9 mouse cellular contexts compared by ENCODE assay signal in the genomic region with DNA sequence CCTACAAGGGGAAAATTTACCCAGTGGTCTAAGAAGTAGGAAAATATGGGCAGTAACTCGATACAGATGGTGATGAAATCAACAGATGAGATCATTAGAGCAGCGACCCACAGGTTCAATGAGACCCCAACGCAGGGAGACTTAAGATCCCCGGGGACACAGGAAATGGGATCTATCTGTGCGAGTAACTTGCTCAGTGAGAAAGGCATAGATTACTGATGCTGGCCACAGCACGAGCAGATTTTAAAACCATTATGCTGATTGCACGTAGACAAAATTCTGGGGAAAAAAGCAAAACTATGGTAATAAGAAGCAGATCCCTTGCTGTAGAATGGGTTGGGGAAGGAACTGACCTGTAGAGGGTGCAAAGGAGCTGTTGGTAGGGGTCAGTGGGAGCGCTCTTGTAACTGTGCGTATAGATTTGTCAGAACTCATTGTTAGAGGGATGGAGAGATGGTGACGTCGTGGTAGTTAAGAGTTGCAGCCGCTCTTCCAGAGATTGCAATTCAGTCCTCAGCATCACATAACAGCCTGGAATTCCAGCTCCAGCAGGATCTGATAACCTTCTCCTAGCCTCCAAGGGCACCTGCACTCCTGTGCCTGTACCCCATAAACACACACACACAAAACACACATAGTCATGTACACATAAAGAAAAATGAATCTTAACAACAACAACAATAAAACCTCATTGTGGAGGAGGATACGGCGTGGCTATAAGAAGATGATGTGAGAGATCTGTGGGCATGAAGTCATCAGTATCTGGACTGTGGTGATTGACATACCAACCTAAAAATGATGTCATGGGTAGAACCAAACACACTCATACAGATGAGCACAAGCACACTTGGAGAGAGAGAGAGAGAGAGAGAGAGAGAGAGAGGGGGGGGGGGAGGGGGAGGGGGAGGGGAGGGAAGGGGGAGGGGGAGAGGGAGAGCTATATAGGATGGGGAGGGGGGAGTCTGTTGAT.
DNase-seq lines count a peak whose midpoint lies in the region; ATAC-seq and TF ChIP-seq lines count a peak whose summit lies in the region.
"Had no signal": no experiment of that assay in that cellular context is flagged by ENCODE, and none has a peak within 500 bp of the region (broad histone marks: within the 10 kb centered on the region; RNA-seq: fewer than 3 reads in every experiment).

No protein-coding gene starts in this region.

- H3K27me3 ChIP-seq in MEL (ENCODE audit: control insufficient read depth in 1 of 2, insufficient read depth in 2 of 2, low read length in 2 of 2), result peaks cover 2 to 5% of the 10 kb centered on the region in 2 experiments; a peak in 2 of 4 replicates
- H3K27me3 ChIP-seq in forebrain, embryonic 12.5 days, result peaks cover 9% of the 10 kb centered on the region; the same call in 1 of the 2 replicates
- 0 out of 2 replicates have a peak, but pooled peaks cover 3% of the 10 kb centered on the region for H3K27me3 ChIP-seq in limb, embryonic 13.5 days
- H3K27me3 ChIP-seq in stomach, embryonic 16.5 days (ENCODE audit: control insufficient read depth, insufficient read depth, low read length), result no peaks in the 10 kb centered on the region
- H3K27me3 ChIP-seq: heart, embryonic 13.5 days had no signal

- no peak overlapping the region for H3K4me2 ChIP-seq in forebrain, embryonic 12.5 days
- peak overlapping the region; percentile 37 for H3K4me2 ChIP-seq in limb, embryonic 13.5 days (replicated peaks)
- no peak overlapping the region for H3K4me2 ChIP-seq in stomach, embryonic 16.5 days (ENCODE audit: low read depth, low read length)
- H3K4me2 ChIP-seq: heart, embryonic 13.5 days had no signal

- H3K36me3 ChIP-seq in MEL (ENCODE audit: control insufficient read depth in 1 of 2, insufficient read depth in 2 of 2, low read length in 2 of 2), result no peaks in the 10 kb centered on the region
- H3K36me3 ChIP-seq in forebrain, embryonic 12.5 days (replicated peaks), result no peaks in the 10 kb centered on the region
- no peaks in the 10 kb centered on the region for H3K36me3 ChIP-seq in limb, embryonic 13.5 days
- no peaks in the 10 kb centered on the region for H3K36me3 ChIP-seq in stomach, embryonic 16.5 days (ENCODE audit: control insufficient read depth, insufficient read depth, low read length)
- H3K36me3 ChIP-seq: heart, embryonic 13.5 days had no signal

- TF ChIP-seq RAD21 in MEL (IDR thresholded peaks at IDR 0.05; ENCODE audit: low read depth, low read length), result peak; percentile 13

- no peak for ATAC-seq in cerebellum, adult (ENCODE audit: insufficient number of reproducible peaks, low FRiP score, low TSS enrichment)
- peak; percentile 74 for ATAC-seq in forebrain, embryonic 12.5 days (ENCODE audit: low FRiP score)
- peak; percentile 77 for ATAC-seq in limb, embryonic 13.5 days (ENCODE audit: low FRiP score, low read depth)
- ATAC-seq in stomach, embryonic 16.5 days (ENCODE audit: insufficient read depth, low FRiP score), result peak; percentile 59; the same call in 1 of the 2 replicates

- H3K9ac ChIP-seq in MEL (ENCODE audit: control insufficient read depth, low read depth, low read length, poor library complexity, severe bottlenecking), result no peak overlapping the region
- no peak overlapping the region for H3K9ac ChIP-seq in forebrain, embryonic 12.5 days
- no peak overlapping the region for H3K9ac ChIP-seq in limb, embryonic 13.5 days
- H3K9ac ChIP-seq in stomach, embryonic 16.5 days (ENCODE audit: low read length), result no peak overlapping the region
- H3K9ac ChIP-seq: heart, embryonic 13.5 days had no signal

- no peak overlapping the region for H3K4me3 ChIP-seq in MEL (ENCODE audit: control insufficient read depth in 1 of 2, insufficient read depth in 1 of 2, low read depth in 2 of 2, low read length in 2 of 2)
- H3K4me3 ChIP-seq in forebrain, embryonic 12.5 days (replicated peaks), result no peak overlapping the region
- no peak overlapping the region for H3K4me3 ChIP-seq in limb, embryonic 13.5 days
- no peak overlapping the region for H3K4me3 ChIP-seq in stomach, embryonic 16.5 days (replicated peaks; ENCODE audit: low read length)
- H3K4me3 ChIP-seq: heart, embryonic 13.5 days had no signal

- TF ChIP-seq POLR2A in MEL (IDR thresholded peaks at IDR 0.05; ENCODE audit: control insufficient read depth in 1 of 2, insufficient read depth in 1 of 2, low read depth in 1 of 2, low read length in 2 of 2, poor library complexity in 1 of 2), result no peak

- H3K9me3 ChIP-seq in MEL (replicated peaks; ENCODE audit: insufficient read depth, low read length), result no peaks in the 10 kb centered on the region
- no peaks in the 10 kb centered on the region for H3K9me3 ChIP-seq in forebrain, embryonic 12.5 days
- H3K9me3 ChIP-seq in limb, embryonic 13.5 days, result no peaks in the 10 kb centered on the region
- no peaks in the 10 kb centered on the region for H3K9me3 ChIP-seq in stomach, embryonic 16.5 days (replicated peaks; ENCODE audit: control insufficient read depth, low read length)
- H3K9me3 ChIP-seq: heart, embryonic 13.5 days had no signal

- no peak for TF ChIP-seq EP300 in MEL (IDR thresholded peaks at IDR 0.05; ENCODE audit: low read depth in 1 of 2, low read length in 2 of 2)

- WGBS in forebrain, embryonic 12.5 days, result 31% methylated on average over 14 of the region's 14 CpGs
- 14% methylated on average over 14 of the region's 14 CpGs for WGBS in limb, embryonic 13.5 days
- WGBS in stomach, embryonic 16.5 days, result 30% methylated on average over 14 of the region's 14 CpGs

- no peaks in the 10 kb centered on the region for H3K79me2 ChIP-seq in MEL (ENCODE audit: control insufficient read depth, insufficient read depth, low read length, poor library complexity)

- H3K4me1 ChIP-seq in MEL (ENCODE audit: control insufficient read depth in 1 of 2, insufficient read depth in 2 of 2, low read length in 2 of 2), result no peaks in the 10 kb centered on the region
- H3K4me1 ChIP-seq in forebrain, embryonic 12.5 days, result peaks cover 48% of the 10 kb centered on the region
- H3K4me1 ChIP-seq in limb, embryonic 13.5 days, result peaks cover 46% of the 10 kb centered on the region
- H3K4me1 ChIP-seq in stomach, embryonic 16.5 days (ENCODE audit: control insufficient read depth, insufficient read depth, low read length), result no peaks in the 10 kb centered on the region

- DNase-seq in cerebellum, adult 9-10 months, result peak; percentile 19
- DNase-seq in MEL (ENCODE audit: low read depth, low spot score), result no peak
- DNase-seq in right cerebral cortex, adult 18-20 months, result no peak
- no peak for DNase-seq in layer of hippocampus, adult 9-10 months (ENCODE audit: low spot score)

- no peak overlapping the region for H3K27ac ChIP-seq in MEL (ENCODE audit: control insufficient read depth, low read depth, low read length)
- H3K27ac ChIP-seq in forebrain, embryonic 12.5 days, result no peak overlapping the region
- H3K27ac ChIP-seq in limb, embryonic 13.5 days, result peak overlapping the region; percentile 79
- H3K27ac ChIP-seq in stomach, embryonic 16.5 days (ENCODE audit: low read length), result no peak overlapping the region
- H3K27ac ChIP-seq: heart, embryonic 13.5 days had no signal

- peak; percentile 10 to 30 (median 14); a peak in 3 of 6 replicates for TF ChIP-seq CTCF in MEL (IDR thresholded peaks at IDR 0.05 in 2 of 3, conservative IDR thresholded peaks at IDR 0.05 in 1 of 3; ENCODE audit: control insufficient read depth in 1 of 3, insufficient read depth in 1 of 3, low read depth in 2 of 3, low read length in 3 of 3, poor library complexity in 1 of 3, severe bottlenecking in 1 of 3)

TF ChIP-seq in MEL, 35 proteins besides CTCF, POLR2A, EP300 and RAD21:
- TF ChIP-seq SMC3 (IDR thresholded peaks at IDR 0.05; ENCODE audit: low read depth, low read length) (peak; percentile 12; the same call in 1 of the 2 replicates), ZNF384 (IDR thresholded peaks at IDR 0.05; ENCODE audit: low read depth, low read length) (no peak)
TF ChIP-seq in MEL: peak in this region for 1.
